Mouse (Mus musculus) cortical plate, adult 2 months (tissue): ENCODE measurements around the gene St8sia1. TPM values are rescaled to one million over a fixed set of nuclear protein-coding genes. Genes with fewer than 3 reads are reported as not detected.
A peak's percentile ranks its signal among the peaks of the same experiment; 100 is the strongest.

Source experiments
- H3K27ac ChIP-seq: fragments of 200-500 bp; 2 replicates; pipeline ENCODE4 v1.5.1; 2012; ENCODE audit warnings: low read length, control low read depth, inconsistent platforms; ENCODE audit not compliant: insufficient read depth
- H3K4me1 ChIP-seq: fragments of 200-500 bp; 2 replicates; pipeline ENCODE4 v1.6.1; 2011; ENCODE audit warnings: low read length; ENCODE audit not compliant: control insufficient read depth, insufficient read depth
- H3K4me3 ChIP-seq: fragments of 200-500 bp; 2 replicates; pipeline ENCODE4 v1.5.1; 2011; ENCODE audit warnings: mild to moderate bottlenecking, low read length, control low read depth; ENCODE audit not compliant: insufficient read depth
- CTCF ChIP-seq: fragments of 200-500 bp; IDR thresholded peaks from 2 replicates; pipeline ENCODE4 v1.5.1; 2011; ENCODE audit warnings: mild to moderate bottlenecking, control low read depth, low read length; ENCODE audit not compliant: insufficient read depth; ENCODE audit errors: extremely low read depth
- POLR2A ChIP-seq: fragments of 200-500 bp; IDR thresholded peaks from 2 replicates; pipeline ENCODE4 v1.6.1; 2011; ENCODE audit warnings: mild to moderate bottlenecking, low read length, control low read depth; ENCODE audit not compliant: insufficient read depth; ENCODE audit errors: extremely low read depth
- polyA plus RNA-seq: library from polyadenylated mRNA; depleted of rRNA; stranded (reverse); fragments of >200 nt; gene quantifications from 2 replicates; pipeline ENCODE4 v1.2.3, GENCODE M21; 2012

The St8sia1 gene
- polyA plus RNA-seq, 1 experiment = 9.0 TPM

- Histone ChIP-seq H3K4me3 (no peak overlapping the region), H3K27ac (no peak overlapping the region), H3K4me1 (no peaks in the 10 kb centered on the region)
- TF ChIP-seq POLR2A (no peak), CTCF (no peak)
Measured at GRCm38 (mm10) chr6:142869715-142870422, 94.4 kb downstream of the St8sia1 start.

GRCm38 (mm10) chr6:142867471-142868055 lies 96.7 kb downstream of the St8sia1 start:
- Histone ChIP-seq H3K4me1 (no peaks in the 10 kb centered on the region), H3K27ac (no peak overlapping the region), H3K4me3 (no peak overlapping the region)
- TF ChIP-seq POLR2A (no peak), CTCF (no peak)

DNA sequence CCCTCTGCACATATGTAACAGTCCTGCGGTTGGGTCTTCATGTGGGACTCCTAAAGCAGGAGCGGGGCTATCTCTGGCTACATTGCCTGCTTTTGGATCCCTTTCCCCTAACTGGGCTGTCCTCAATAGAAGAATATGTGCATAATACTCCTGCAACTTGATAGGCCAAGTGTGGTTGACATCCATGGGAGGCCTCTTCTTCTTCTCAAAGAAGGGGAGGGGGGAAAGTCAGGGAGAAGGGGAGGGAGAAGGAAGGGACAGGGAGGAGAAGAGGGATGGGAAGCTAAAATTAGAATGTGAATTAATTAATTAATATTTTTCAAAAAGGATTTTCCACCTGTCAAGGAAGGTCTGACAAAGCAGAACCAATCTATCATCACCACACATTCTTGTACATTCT lies 97.2 kb downstream of the St8sia1 start:
- no peaks in the 10 kb centered on the region for H3K4me1 ChIP-seq
- TF ChIP-seq CTCF (no peak), POLR2A (no peak)
- H3K4me3 ChIP-seq = no peak overlapping the region
- H3K27ac ChIP-seq = no peak overlapping the region

DNA sequence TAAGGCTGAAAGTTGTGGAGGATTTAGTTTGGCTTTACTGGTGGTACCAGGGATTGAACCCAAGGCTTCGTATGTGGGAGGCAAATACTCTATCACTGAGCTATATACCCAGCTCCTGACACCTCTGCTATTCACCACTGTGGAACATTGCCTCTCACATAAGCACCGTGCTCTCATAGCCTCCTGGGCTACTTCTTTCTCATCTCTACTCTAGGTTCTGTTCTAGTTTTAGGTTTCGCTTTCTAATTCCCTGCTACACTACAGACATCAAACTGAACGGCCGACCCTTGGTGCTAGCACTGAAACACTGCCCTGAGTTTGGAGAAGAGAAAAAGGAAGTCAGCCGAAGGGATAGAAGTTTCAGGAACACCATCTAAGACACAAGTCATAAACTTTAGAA lies 99.1 kb downstream of the St8sia1 start:
- H3K27ac ChIP-seq = no peak overlapping the region
- H3K4me3 ChIP-seq = no peak overlapping the region
- no peaks in the 10 kb centered on the region for H3K4me1 ChIP-seq
- TF ChIP-seq CTCF (no peak), POLR2A (no peak)

- H3K4me1 ChIP-seq = no peaks in the 10 kb centered on the region
- H3K27ac ChIP-seq = no peak overlapping the region
- H3K4me3 ChIP-seq = no peak overlapping the region
- TF ChIP-seq POLR2A (no peak), CTCF (no peak)
Measured at GRCm38 (mm10) chr6:142863881-142864280, 100.4 kb downstream of the St8sia1 start.

DNA sequence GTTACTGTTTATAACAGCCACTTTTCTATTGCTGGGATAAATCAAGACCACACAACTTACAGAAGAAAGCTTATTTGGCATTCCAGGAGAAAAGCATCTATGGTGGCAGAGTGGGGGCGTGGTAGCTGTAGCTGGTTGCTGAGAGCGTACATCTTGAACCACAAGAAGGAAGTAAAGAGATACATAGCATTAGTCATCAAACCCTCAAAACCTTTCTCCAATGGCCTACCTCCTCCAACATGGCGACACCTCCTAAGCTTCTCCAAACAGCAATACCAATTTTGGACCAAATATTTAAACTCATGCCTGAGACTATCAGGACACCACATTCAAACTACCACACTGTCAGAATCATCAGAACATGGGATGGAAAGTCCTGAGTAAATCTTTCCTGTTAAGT lies 102.0 kb downstream of the St8sia1 start:
- Histone ChIP-seq H3K4me3 (no peak overlapping the region), H3K4me1 (no peaks in the 10 kb centered on the region), H3K27ac (no peak overlapping the region)
- no peak for TF ChIP-seq POLR2A
- TF ChIP-seq CTCF = no peak

GRCm38 (mm10) chr6:142860396-142860795 lies 103.9 kb downstream of the St8sia1 start:
- no peak overlapping the region for H3K4me3 ChIP-seq
- H3K27ac ChIP-seq = no peak overlapping the region
- H3K4me1 ChIP-seq = no peaks in the 10 kb centered on the region
- no peak for TF ChIP-seq POLR2A
- TF ChIP-seq CTCF = no peak

DNA sequence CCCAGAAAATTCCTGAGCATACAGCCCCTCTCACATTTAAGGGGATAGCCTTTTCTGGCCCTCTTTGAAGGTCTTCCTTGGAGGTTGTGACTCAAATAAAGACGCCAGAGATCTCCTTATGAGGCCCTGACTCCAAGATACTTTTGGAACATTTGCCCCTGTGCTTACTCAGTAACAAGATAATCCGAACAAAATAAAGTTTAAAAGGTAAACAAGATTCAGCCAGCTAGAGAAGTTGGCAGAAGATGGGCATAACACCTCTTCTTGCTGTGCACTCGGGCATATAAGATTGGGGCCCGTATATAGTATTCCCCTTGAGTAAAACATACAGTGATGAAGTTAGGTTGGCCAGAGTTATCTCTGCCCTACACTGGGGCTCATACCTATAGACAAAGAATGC lies 104.3 kb downstream of the St8sia1 start:
- H3K4me1 ChIP-seq = no peaks in the 10 kb centered on the region
- TF ChIP-seq CTCF = no peak
- no peak for TF ChIP-seq POLR2A
- no peak overlapping the region for H3K4me3 ChIP-seq
- no peak overlapping the region for H3K27ac ChIP-seq

DNA sequence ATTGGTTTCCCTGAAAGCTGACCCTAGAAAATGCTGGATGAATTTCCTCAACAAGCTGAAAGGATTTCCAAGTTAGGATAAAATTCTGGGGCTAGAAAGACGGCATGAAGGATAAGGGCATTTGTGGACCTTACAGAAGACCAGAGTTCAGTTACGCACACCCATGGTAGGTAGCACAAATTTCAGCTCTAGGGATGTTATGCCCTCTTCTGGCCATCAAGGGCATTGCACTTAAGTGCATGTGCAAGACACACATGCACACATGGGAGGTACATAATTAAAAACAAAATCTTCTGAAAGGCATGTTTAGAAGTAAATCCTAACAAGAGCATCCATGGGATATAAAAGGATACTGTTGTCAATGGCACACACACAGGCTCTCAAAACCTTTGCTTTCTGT lies 105.3 kb downstream of the St8sia1 start:
- no peak overlapping the region for H3K27ac ChIP-seq
- H3K4me1 ChIP-seq = no peaks in the 10 kb centered on the region
- H3K4me3 ChIP-seq = no peak overlapping the region
- no peak for TF ChIP-seq POLR2A
- 0 out of 2 replicates have a peak, but pooled peaks have one; percentile 29 for TF ChIP-seq CTCF

- Histone ChIP-seq H3K4me3 (no peak overlapping the region), H3K4me1 (no peaks in the 10 kb centered on the region; the same call in 1 of the 2 replicates), H3K27ac (no peak overlapping the region)
- no peak for TF ChIP-seq POLR2A
- TF ChIP-seq CTCF = no peak
Measured at GRCm38 (mm10) chr6:142856258-142856874, 107.9 kb downstream of the St8sia1 start.
